Mouse (Mus musculus): ENCODE results near the gene Mettl11b. TPM values are rescaled to one million over a fixed set of nuclear protein-coding genes. Genes with fewer than 3 reads are reported as not detected.

Mettl11b gene
- total and polyA plus RNA-seq, 2 experiments from 2014 or later: 0.16 TPM; not detected in 1

DNA sequence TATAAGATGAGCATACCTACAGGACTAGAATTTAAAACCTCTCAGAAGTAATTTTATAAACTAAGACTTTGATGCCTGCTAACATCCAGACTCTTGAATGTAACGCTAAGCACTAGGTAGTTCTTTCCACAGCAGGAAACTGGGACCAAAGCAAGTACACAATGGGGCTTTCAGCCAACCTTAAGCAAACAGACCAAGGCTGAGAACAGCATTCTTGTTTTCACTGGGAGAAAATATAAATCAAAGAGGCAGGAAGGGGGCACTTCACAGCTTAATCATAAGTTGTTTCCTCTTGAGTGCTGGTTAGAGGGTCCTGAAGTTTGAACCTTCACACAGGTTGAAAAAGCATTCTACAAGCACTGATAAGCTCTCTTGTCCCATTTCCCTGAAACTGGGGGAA lies 1.1 kb downstream of the Mettl11b start:
- WGBS: 34% methylated on average over 1 of the region's 1 CpGs
- H3K9me3 ChIP-seq (replicated peaks; ENCODE audit: control insufficient read depth, low read length): no peaks in the 10 kb centered on the region
- TF ChIP-seq EP300 (IDR thresholded peaks at IDR 0.05; ENCODE audit: low read depth) (no peak), CTCF (IDR thresholded peaks at IDR 0.05; ENCODE audit: low read depth) (no peak)
- no peaks in the 10 kb centered on the region for H3K36me3 ChIP-seq (replicated peaks; ENCODE audit: control insufficient read depth, insufficient read depth, low read length)
- H3K4me2 ChIP-seq (ENCODE audit: low read depth, low read length): no peak overlapping the region
- H3K27me3 ChIP-seq (ENCODE audit: control insufficient read depth, insufficient read depth, low read length): no peaks in the 10 kb centered on the region
- no peak for ATAC-seq (ENCODE audit: insufficient read depth, low read depth)
- no peak overlapping the region for H3K4me3 ChIP-seq (ENCODE audit: low read depth, low read length)
- no peak for DNase-seq (ENCODE audit: low spot score)
- no peaks in the 10 kb centered on the region for H3K4me1 ChIP-seq (ENCODE audit: control insufficient read depth, insufficient read depth)
- H3K9ac ChIP-seq (replicated peaks; ENCODE audit: low read depth, low read length): no peak overlapping the region
- no peak overlapping the region for H3K27ac ChIP-seq (ENCODE audit: low read depth)

DNA sequence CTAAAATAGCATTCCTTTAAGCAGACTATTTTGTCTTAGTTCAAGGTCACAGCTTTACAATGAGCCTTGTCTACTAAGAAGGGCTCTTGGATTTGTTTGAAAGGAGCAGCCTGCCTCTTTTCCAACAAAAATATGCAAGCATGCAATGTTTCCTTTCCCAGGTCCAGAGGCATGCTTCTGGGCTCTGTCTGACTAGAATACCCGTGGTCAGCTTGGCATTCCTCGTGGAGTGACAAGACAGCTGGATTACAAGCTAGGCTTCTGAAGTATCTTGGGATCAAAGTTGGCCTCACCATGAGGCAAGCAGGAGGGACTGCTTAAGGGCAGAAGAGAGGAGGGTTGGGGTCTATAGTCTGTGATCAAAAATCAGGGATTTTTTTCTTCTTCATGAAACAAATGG lies 16.4 kb downstream of the Mettl11b start:
- no peaks in the 10 kb centered on the region for H3K4me1 ChIP-seq (ENCODE audit: control insufficient read depth, insufficient read depth)
- WGBS: 19% methylated on average over 2 of the region's 2 CpGs
- H3K27ac ChIP-seq (ENCODE audit: low read depth): no peak overlapping the region
- TF ChIP-seq EP300 (IDR thresholded peaks at IDR 0.05; ENCODE audit: low read depth): no peak
- H3K9me3 ChIP-seq (replicated peaks; ENCODE audit: control insufficient read depth, low read length): no peaks in the 10 kb centered on the region
- no peak overlapping the region for H3K4me3 ChIP-seq (ENCODE audit: low read depth, low read length)
- no peak overlapping the region for H3K4me2 ChIP-seq (ENCODE audit: low read depth, low read length)
- H3K9ac ChIP-seq (replicated peaks; ENCODE audit: low read depth, low read length): no peak overlapping the region
- DNase-seq (ENCODE audit: low spot score): no peak
- no peaks in the 10 kb centered on the region for H3K27me3 ChIP-seq (ENCODE audit: control insufficient read depth, insufficient read depth, low read length)
- no peak for ATAC-seq (ENCODE audit: insufficient read depth, low read depth)
- H3K36me3 ChIP-seq (replicated peaks; ENCODE audit: control insufficient read depth, insufficient read depth, low read length): no peaks in the 10 kb centered on the region

DNA sequence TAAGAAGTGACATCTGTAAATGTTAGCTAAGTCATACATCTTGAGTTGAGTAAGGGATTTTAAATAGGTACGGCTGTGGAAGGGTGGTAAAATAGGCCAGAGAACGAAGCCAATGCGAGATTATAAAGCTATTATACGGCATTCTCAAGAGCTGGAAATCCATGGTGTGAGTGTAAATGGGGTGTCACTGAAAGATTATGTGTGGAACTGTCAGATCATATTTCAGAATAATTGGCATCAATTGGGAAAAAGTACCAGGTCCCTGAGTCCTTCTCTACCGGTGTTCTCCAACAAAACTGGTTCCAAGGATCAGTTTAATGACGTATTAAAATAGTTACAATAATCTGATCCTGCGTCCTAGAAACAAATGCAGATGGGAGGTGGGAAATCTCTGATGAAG lies 24.5 kb downstream of the Mettl11b start:
- no peak overlapping the region for H3K9ac ChIP-seq (replicated peaks; ENCODE audit: low read depth, low read length)
- H3K27me3 ChIP-seq (ENCODE audit: control insufficient read depth, insufficient read depth, low read length): no peaks in the 10 kb centered on the region
- H3K9me3 ChIP-seq (replicated peaks; ENCODE audit: control insufficient read depth, low read length): no peaks in the 10 kb centered on the region
- DNase-seq (ENCODE audit: low spot score) (no peak), ATAC-seq (ENCODE audit: insufficient read depth, low read depth) (no peak)
- H3K4me1 ChIP-seq (ENCODE audit: control insufficient read depth, insufficient read depth): no peaks in the 10 kb centered on the region
- TF ChIP-seq CTCF (IDR thresholded peaks at IDR 0.05; ENCODE audit: low read depth) (no peak), EP300 (IDR thresholded peaks at IDR 0.05; ENCODE audit: low read depth) (no peak)
- H3K27ac ChIP-seq (ENCODE audit: low read depth): no peak overlapping the region
- no peaks in the 10 kb centered on the region for H3K36me3 ChIP-seq (replicated peaks; ENCODE audit: control insufficient read depth, insufficient read depth, low read length)
- 86% methylated on average over 7 of the region's 7 CpGs for WGBS
- no peak overlapping the region for H3K4me2 ChIP-seq (ENCODE audit: low read depth, low read length)
- no peak overlapping the region for H3K4me3 ChIP-seq (ENCODE audit: low read depth, low read length)

DNA sequence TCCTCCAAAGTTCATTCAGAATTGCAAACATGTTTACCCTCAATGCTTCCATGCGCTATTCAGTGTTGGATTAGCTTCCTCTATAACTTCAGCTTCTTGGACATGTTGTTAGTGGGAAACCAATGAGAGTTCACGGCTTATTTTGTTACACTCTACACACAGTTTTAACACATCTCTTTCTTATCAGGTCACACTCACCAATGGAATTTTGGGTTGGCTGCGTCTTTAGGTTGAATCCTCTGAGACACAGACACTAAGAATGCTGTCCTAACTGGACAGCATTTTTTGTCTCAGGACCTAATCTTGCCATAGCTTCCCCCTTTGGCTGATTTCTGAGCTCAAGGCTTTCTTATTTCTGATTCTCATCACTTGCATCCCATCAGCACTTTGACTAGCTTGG lies 25.3 kb downstream of the Mettl11b start:
- no peak for DNase-seq (ENCODE audit: low spot score)
- 54% methylated on average over 3 of the region's 3 CpGs for WGBS
- TF ChIP-seq EP300 (IDR thresholded peaks at IDR 0.05; ENCODE audit: low read depth) (no peak), CTCF (IDR thresholded peaks at IDR 0.05; ENCODE audit: low read depth) (no peak)
- Histone ChIP-seq H3K27me3 (ENCODE audit: control insufficient read depth, insufficient read depth, low read length) (no peaks in the 10 kb centered on the region), H3K9ac (replicated peaks; ENCODE audit: low read depth, low read length) (no peak overlapping the region), H3K4me1 (ENCODE audit: control insufficient read depth, insufficient read depth) (no peaks in the 10 kb centered on the region), H3K36me3 (replicated peaks; ENCODE audit: control insufficient read depth, insufficient read depth, low read length) (no peaks in the 10 kb centered on the region), H3K4me2 (ENCODE audit: low read depth, low read length) (no peak overlapping the region), H3K9me3 (replicated peaks; ENCODE audit: control insufficient read depth, low read length) (no peaks in the 10 kb centered on the region), H3K27ac (ENCODE audit: low read depth) (no peak overlapping the region), H3K4me3 (ENCODE audit: low read depth, low read length) (no peak overlapping the region)
- no peak for ATAC-seq (ENCODE audit: insufficient read depth, low read depth)

- Histone ChIP-seq H3K4me1 (ENCODE audit: control insufficient read depth, insufficient read depth) (no peaks in the 10 kb centered on the region), H3K36me3 (replicated peaks; ENCODE audit: control insufficient read depth, insufficient read depth, low read length) (no peaks in the 10 kb centered on the region), H3K9ac (replicated peaks; ENCODE audit: low read depth, low read length) (no peak overlapping the region), H3K27ac (ENCODE audit: low read depth) (no peak overlapping the region), H3K4me3 (ENCODE audit: low read depth, low read length) (no peak overlapping the region), H3K27me3 (ENCODE audit: control insufficient read depth, insufficient read depth, low read length) (no peaks in the 10 kb centered on the region), H3K4me2 (ENCODE audit: low read depth, low read length) (no peak overlapping the region), H3K9me3 (replicated peaks; ENCODE audit: control insufficient read depth, low read length) (no peaks in the 10 kb centered on the region)
- TF ChIP-seq CTCF (IDR thresholded peaks at IDR 0.05; ENCODE audit: low read depth) (no peak), EP300 (IDR thresholded peaks at IDR 0.05; ENCODE audit: low read depth) (no peak)
- DNase-seq (ENCODE audit: low spot score): no peak
- 61% methylated on average over 3 of the region's 3 CpGs for WGBS
- no peak for ATAC-seq (ENCODE audit: insufficient read depth, low read depth)
These were observed 33.2 kb downstream of the Mettl11b start for GRCm38 (mm10) chr1:163691860-163692259.

GRCm38 (mm10) chr1:163682935-163683430 lies 42.0 kb downstream of the Mettl11b start:
- H3K9ac ChIP-seq (replicated peaks; ENCODE audit: low read depth, low read length): no peak overlapping the region
- no peaks in the 10 kb centered on the region for H3K4me1 ChIP-seq (ENCODE audit: control insufficient read depth, insufficient read depth)
- TF ChIP-seq CTCF (IDR thresholded peaks at IDR 0.05; ENCODE audit: low read depth): no peak
- TF ChIP-seq EP300 (IDR thresholded peaks at IDR 0.05; ENCODE audit: low read depth): no peak
- WGBS: 57% methylated on average over 2 of the region's 2 CpGs
- H3K36me3 ChIP-seq (replicated peaks; ENCODE audit: control insufficient read depth, insufficient read depth, low read length): no peaks in the 10 kb centered on the region
- H3K27ac ChIP-seq (ENCODE audit: low read depth): no peak overlapping the region
- no peaks in the 10 kb centered on the region for H3K27me3 ChIP-seq (ENCODE audit: control insufficient read depth, insufficient read depth, low read length)
- ATAC-seq (ENCODE audit: insufficient read depth, low read depth) (no peak), DNase-seq (ENCODE audit: low spot score) (no peak)
- H3K9me3 ChIP-seq (replicated peaks; ENCODE audit: control insufficient read depth, low read length): no peaks in the 10 kb centered on the region
- no peak overlapping the region for H3K4me2 ChIP-seq (ENCODE audit: low read depth, low read length)
- no peak overlapping the region for H3K4me3 ChIP-seq (ENCODE audit: low read depth, low read length)

Data from heart, postnatal 0 days (tissue).